In genomic region chr12:116280149-116280652, GRCm38 (mm10) we compare ENCODE assay signal across 8 mouse cellular contexts. TPM values are rescaled to one million over a fixed set of nuclear protein-coding genes. Genes with fewer than 3 reads are reported as not detected.
DNase-seq lines count a peak whose midpoint lies in the region; ATAC-seq lines count a peak whose summit lies in the region.

No protein-coding gene starts in this region.

- intact Hi-C loops in gastrocnemius, postnatal 14 days (cut with DNase I; ENCODE audit: low total_unique reads): no loop called here

- H3K27me3 ChIP-seq in neural tube, embryonic 11.5 days (ENCODE audit: control insufficient read depth, insufficient read depth, low read length): no peaks in the 10 kb centered on the region
- H3K27me3 ChIP-seq in forebrain, embryonic 10.5 days (ENCODE audit: poor library complexity, severe bottlenecking): no peaks in the 10 kb centered on the region
- no peaks in the 10 kb centered on the region for H3K27me3 ChIP-seq in limb, embryonic 13.5 days
- no peaks in the 10 kb centered on the region for H3K27me3 ChIP-seq in stomach, embryonic 15.5 days (replicated peaks)

- no peak for DNase-seq in neural tube, embryonic 11.5 days (ENCODE audit: low spot score)
- DNase-seq in neural tube, embryonic 10.5 days (ENCODE audit: extremely low spot score, low spot score): no peak
- no peak for DNase-seq in forebrain, embryonic 10.5 days (ENCODE audit: extremely low spot score, low spot score)
- DNase-seq in testis, postnatal 14 days (ENCODE audit: low spot score): no peak
- no peak for DNase-seq in right cerebral cortex, postnatal 36 days (ENCODE audit: low spot score in 2 of 2)
- DNase-seq in gastrocnemius, postnatal 14 days: no peak

- no peaks in the 10 kb centered on the region for H3K4me1 ChIP-seq in neural tube, embryonic 11.5 days (ENCODE audit: control insufficient read depth, insufficient read depth, low read length)
- H3K4me1 ChIP-seq in forebrain, embryonic 10.5 days: peaks cover 21% of the 10 kb centered on the region
- peaks cover 14% of the 10 kb centered on the region for H3K4me1 ChIP-seq in limb, embryonic 13.5 days
- H3K4me1 ChIP-seq in stomach, embryonic 15.5 days: no peaks in the 10 kb centered on the region

- H3K4me3 ChIP-seq in neural tube, embryonic 11.5 days (ENCODE audit: low read depth, low read length): peak overlapping the region; percentile 88
- peak overlapping the region; percentile 96 for H3K4me3 ChIP-seq in forebrain, embryonic 10.5 days
- H3K4me3 ChIP-seq in limb, embryonic 13.5 days: peak overlapping the region; percentile 95
- H3K4me3 ChIP-seq in stomach, embryonic 15.5 days (replicated peaks): peak overlapping the region; percentile 100

- H3K4me2 ChIP-seq in neural tube, embryonic 11.5 days (ENCODE audit: low read depth): peak overlapping the region; percentile 94
- H3K4me2 ChIP-seq in limb, embryonic 13.5 days (replicated peaks): peak overlapping the region; percentile 65
- peak overlapping the region; percentile 79 for H3K4me2 ChIP-seq in stomach, embryonic 15.5 days

- ATAC-seq in neural tube, embryonic 11.5 days (ENCODE audit: insufficient read depth, low FRiP score, low TSS enrichment): no peak
- no peak for ATAC-seq in limb, embryonic 13.5 days (ENCODE audit: low FRiP score, low read depth)
- ATAC-seq in stomach, embryonic 15.5 days (ENCODE audit: insufficient read depth, low FRiP score, low read depth): peak; percentile 8

- H3K9me3 ChIP-seq in neural tube, embryonic 11.5 days (ENCODE audit: control insufficient read depth, low read length): no peaks in the 10 kb centered on the region
- no peaks in the 10 kb centered on the region for H3K9me3 ChIP-seq in forebrain, embryonic 10.5 days
- no peaks in the 10 kb centered on the region for H3K9me3 ChIP-seq in limb, embryonic 13.5 days
- no peaks in the 10 kb centered on the region for H3K9me3 ChIP-seq in stomach, embryonic 15.5 days

- H3K9ac ChIP-seq in neural tube, embryonic 11.5 days (ENCODE audit: low read length): peak overlapping the region; percentile 92
- H3K9ac ChIP-seq in limb, embryonic 13.5 days: peak overlapping the region; percentile 93
- peak overlapping the region; percentile 50; the same call in 1 of the 2 replicates for H3K9ac ChIP-seq in stomach, embryonic 15.5 days

- no peaks in the 10 kb centered on the region for H3K36me3 ChIP-seq in neural tube, embryonic 11.5 days (ENCODE audit: control insufficient read depth, insufficient read depth, low read length)
- no peaks in the 10 kb centered on the region for H3K36me3 ChIP-seq in forebrain, embryonic 10.5 days (replicated peaks)
- no peaks in the 10 kb centered on the region for H3K36me3 ChIP-seq in limb, embryonic 13.5 days
- H3K36me3 ChIP-seq in stomach, embryonic 15.5 days: no peaks in the 10 kb centered on the region

- H3K27ac ChIP-seq in neural tube, embryonic 11.5 days (ENCODE audit: low read depth, low read length): peak overlapping the region; percentile 96
- peak overlapping the region; percentile 96 for H3K27ac ChIP-seq in forebrain, embryonic 10.5 days
- H3K27ac ChIP-seq in limb, embryonic 13.5 days: peak overlapping the region; percentile 95
- H3K27ac ChIP-seq in stomach, embryonic 15.5 days: peak overlapping the region; percentile 99

- 5% methylated on average over 7 of the region's 7 CpGs for WGBS in neural tube, embryonic 11.5 days
- 1% methylated on average over 7 of the region's 7 CpGs for WGBS in forebrain, embryonic 10.5 days
- WGBS in limb, embryonic 13.5 days: 3% methylated on average over 7 of the region's 7 CpGs
- 0% methylated on average over 7 of the region's 7 CpGs for WGBS in stomach, embryonic 15.5 days

RNA-seq across cellular contexts. Expression of gene Esyt2, which starts 0.8 kb away (rescaled TPM):
- 18.0 and 19.3 TPM in 2 replicates for polyA plus RNA-seq in neural tube, embryonic 11.5 days (2014; fragmentation: Nextera tagmentation; extraction: Ambion mirVana)
- 12.0 and 12.6 TPM in 2 replicates for polyA plus RNA-seq in forebrain, embryonic 10.5 days (2016; fragmentation: Nextera tagmentation; extraction: Ambion mirVana)
- 15.6 and 15.8 TPM in 2 replicates for polyA plus RNA-seq in limb, embryonic 13.5 days (2015; fragmentation: Nextera tagmentation; extraction: Ambion mirVana)
- polyA plus RNA-seq in stomach, embryonic 15.5 days (2015; fragmentation: Nextera tagmentation; extraction: Ambion mirVana): 28.4 and 29.9 TPM in 2 replicates
- total RNA-seq in gastrocnemius, postnatal 14 days (2021): 10 to 100 TPM; 21.2 to 22.8 TPM

RNA-seq across cellular contexts. Expression of gene Gm11027, which starts 5.0 kb away (rescaled TPM):
- not detected in 2 replicates for polyA plus RNA-seq in neural tube, embryonic 11.5 days (2014; fragmentation: Nextera tagmentation; extraction: Ambion mirVana)
- not detected in 2 replicates for polyA plus RNA-seq in forebrain, embryonic 10.5 days (2016; fragmentation: Nextera tagmentation; extraction: Ambion mirVana)
- not detected in 2 replicates for polyA plus RNA-seq in limb, embryonic 13.5 days (2015; fragmentation: Nextera tagmentation; extraction: Ambion mirVana)
- polyA plus RNA-seq in stomach, embryonic 15.5 days (2015; fragmentation: Nextera tagmentation; extraction: Ambion mirVana): not detected in 2 replicates
- not detected for total RNA-seq in gastrocnemius, postnatal 14 days (2021)

RNA-seq across cellular contexts. Expression of gene Wdr60, which starts 17.4 kb away (rescaled TPM):
- polyA plus RNA-seq in neural tube, embryonic 11.5 days (2014; fragmentation: Nextera tagmentation; extraction: Ambion mirVana): 12.8 and 14.9 TPM in 2 replicates
- polyA plus RNA-seq in forebrain, embryonic 10.5 days (2016; fragmentation: Nextera tagmentation; extraction: Ambion mirVana): 15.1 and 16.1 TPM in 2 replicates
- 32.7 and 39.6 TPM in 2 replicates for polyA plus RNA-seq in limb, embryonic 13.5 days (2015; fragmentation: Nextera tagmentation; extraction: Ambion mirVana)
- polyA plus RNA-seq in stomach, embryonic 15.5 days (2015; fragmentation: Nextera tagmentation; extraction: Ambion mirVana): 17.9 and 23.1 TPM in 2 replicates
- 1 to 10 TPM; 5.4 to 5.6 TPM for total RNA-seq in gastrocnemius, postnatal 14 days (2021)
